ENCODE assay signal across 17 mouse cellular contexts in the genomic region with DNA sequence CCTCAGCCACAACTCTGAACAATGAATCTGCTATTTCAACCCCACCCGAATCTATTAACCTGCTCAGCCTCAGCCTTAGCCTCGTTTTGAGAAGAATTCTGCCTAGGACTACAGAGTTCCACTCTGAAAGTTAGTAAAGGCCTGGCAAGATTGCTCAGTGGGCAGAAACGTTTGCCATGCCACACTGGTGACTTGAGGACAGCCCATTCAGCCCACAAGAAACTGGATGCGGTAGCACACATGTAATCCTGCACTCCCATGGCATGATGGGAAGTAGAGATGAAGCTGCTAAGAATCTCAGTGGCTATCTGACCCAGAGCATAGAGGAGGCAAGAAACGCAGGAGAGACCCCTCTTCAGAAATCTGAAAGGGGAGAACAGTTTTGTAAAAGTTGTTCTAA.
"Had no signal": no experiment of that assay in that cellular context is flagged by ENCODE, and none has a peak within 500 bp of the region (broad histone marks: within the 10 kb centered on the region; RNA-seq: fewer than 3 reads in every experiment).

No protein-coding gene starts in this region.

- H3K36me3 ChIP-seq: liver, embryonic 13.5 days; neural tube, embryonic 12.5 days; neural tube, embryonic 15.5 days; stomach, embryonic 15.5 days had no signal

- H3K27me3 ChIP-seq: liver, embryonic 13.5 days; neural tube, embryonic 12.5 days; neural tube, embryonic 15.5 days; stomach, embryonic 15.5 days had no signal

- H3K9ac ChIP-seq: liver, embryonic 13.5 days; neural tube, embryonic 12.5 days; neural tube, embryonic 15.5 days; stomach, embryonic 15.5 days had no signal

- DNase-seq: kidney, adult 9 months; kidney, postnatal 14 days; kidney, postnatal 4 days; liver, embryonic 13.5 days; lung, adult 2 months; lung, postnatal 14 days; lung, postnatal 4 days; midbrain, embryonic 14.5 days; right cerebral cortex, adult 18-20 months; right cerebral cortex, postnatal 14 days; right cerebral cortex, postnatal 4 days; spleen, adult 18-20 months; thymus, postnatal 25 days had no signal

- H3K27ac ChIP-seq: liver, embryonic 13.5 days; neural tube, embryonic 12.5 days; neural tube, embryonic 15.5 days; stomach, embryonic 15.5 days had no signal

- H3K4me3 ChIP-seq: liver, embryonic 13.5 days; neural tube, embryonic 12.5 days; neural tube, embryonic 15.5 days; stomach, embryonic 15.5 days had no signal

- H3K9me3 ChIP-seq: liver, embryonic 13.5 days; neural tube, embryonic 12.5 days; neural tube, embryonic 15.5 days; stomach, embryonic 15.5 days had no signal

- H3K4me2 ChIP-seq: liver, embryonic 13.5 days; midbrain, embryonic 11.5 days; neural tube, embryonic 12.5 days; neural tube, embryonic 15.5 days; stomach, embryonic 15.5 days had no signal

- H3K4me1 ChIP-seq: liver, embryonic 13.5 days; neural tube, embryonic 12.5 days; stomach, embryonic 15.5 days had no signal
